Mouse (Mus musculus) spleen, adult 12 weeks (tissue): ENCODE measurements around the gene Cdh18.

ENCODE experiments used
- DNase-seq: peaks from one replicate; pipeline ENCODE4 v3.0.0; 2022; ENCODE audit warnings: low spot score

The Cdh18 gene

DNA sequence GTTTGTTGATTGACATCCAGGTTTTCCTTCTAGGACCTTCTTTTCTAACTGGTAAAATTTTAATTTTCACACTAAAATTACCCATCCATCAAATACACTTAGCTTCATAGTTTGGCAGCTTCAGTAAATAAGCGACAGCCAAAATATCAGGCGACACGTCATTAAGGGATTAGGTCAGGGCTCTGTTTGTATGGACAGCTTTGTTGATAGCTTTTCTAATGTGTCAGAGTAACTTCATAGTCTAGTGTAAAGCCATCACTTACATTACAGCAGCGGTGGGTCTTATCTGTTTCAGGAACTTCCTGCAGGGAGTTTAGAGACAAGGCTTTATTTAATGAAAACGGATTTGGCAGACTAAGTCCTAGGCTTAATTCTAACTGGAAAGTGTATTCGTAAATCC is 904.5 kb downstream of the Cdh18 start:
- no peak for DNase-seq

- DNase-seq, result no peak
These were observed 906.5 kb downstream of the Cdh18 start for GRCm38 (mm10) chr15:23455344-23455743.

GRCm38 (mm10) chr15:23457401-23457800 is 908.6 kb downstream of the Cdh18 start:
- no peak for DNase-seq

DNA sequence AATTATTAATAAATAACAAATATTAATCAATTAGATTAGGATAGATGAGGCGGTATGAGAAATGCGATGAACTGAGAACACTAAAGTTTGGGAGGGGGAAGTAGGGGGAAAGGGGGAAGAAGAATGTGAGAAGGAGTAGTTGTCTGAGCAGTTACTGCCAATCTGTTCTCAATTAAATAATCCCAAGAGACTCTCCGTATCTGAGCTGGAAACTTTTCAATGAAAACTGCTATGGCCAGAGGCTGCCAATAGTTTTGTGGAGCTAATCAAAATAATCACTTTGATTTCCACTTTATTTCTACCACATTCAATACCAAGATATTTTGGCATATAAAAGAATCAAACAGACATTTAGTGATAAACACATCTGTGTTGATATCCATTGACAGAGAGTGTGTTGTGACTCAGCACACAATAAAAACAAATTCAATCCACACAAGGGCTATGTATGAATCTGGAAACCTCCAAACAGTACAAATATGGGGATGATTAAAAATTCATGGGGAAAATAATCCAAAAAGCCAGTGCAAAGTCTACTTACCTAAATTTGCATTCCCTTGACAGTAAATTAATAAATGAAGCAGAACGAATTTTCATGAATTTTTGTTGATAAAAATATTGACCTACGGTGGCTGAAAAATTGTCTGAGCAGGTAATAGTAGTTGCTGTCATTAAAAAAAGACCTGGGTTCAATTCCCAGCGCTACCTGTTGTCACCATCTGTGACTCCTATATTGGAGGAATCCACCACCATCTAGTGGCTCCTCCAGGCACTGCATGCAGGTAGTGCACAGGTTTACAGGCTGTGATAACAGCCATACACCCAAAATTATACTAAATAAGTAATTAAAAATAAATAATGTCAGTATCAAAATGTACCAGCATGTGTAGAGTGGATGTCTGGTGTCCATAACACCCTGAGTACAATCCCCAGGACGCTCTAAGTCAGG is 922.0 kb downstream of the Cdh18 start:
- no peak for DNase-seq

DNA sequence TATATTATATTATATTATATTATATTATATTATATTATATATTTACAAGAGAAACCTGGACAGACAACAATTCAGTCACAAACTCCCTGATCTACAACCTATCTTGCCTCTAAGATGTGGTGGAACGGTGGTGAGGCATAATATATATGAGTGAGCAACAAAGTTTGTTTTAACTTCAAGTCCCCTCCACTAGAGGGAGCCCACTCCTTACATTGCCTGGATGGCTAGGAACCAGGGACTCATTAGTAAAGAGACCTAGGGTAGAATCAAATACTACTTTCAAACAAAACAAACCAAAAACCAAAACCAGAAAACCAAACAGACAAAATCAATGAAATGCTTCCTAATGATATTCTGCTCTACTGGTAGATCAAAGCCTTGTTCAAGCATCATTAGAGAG is 937.5 kb downstream of the Cdh18 start:
- DNase-seq, result no peak

GRCm38 (mm10) chr15:23506480-23506879 is 957.7 kb downstream of the Cdh18 start:
- DNase-seq, result no peak

DNA sequence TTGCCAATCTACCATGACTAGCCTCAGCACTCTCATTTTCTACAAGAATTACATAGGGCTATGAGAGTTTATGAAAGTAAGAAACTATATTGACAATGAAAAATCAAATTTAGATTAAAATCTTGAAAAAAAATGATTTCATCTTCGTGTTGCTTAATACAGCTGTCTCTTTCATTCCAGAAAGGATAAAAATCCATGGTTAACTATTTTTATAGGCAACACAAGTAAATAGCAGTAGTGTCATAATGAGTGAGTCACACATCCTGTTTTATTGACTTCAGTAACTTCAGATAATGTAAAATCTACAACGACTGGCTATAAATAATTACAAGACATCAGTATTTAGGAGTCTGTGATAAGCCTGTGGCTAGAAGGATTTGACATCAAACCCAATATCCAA is 960.9 kb downstream of the Cdh18 start:
- no peak for DNase-seq

DNA sequence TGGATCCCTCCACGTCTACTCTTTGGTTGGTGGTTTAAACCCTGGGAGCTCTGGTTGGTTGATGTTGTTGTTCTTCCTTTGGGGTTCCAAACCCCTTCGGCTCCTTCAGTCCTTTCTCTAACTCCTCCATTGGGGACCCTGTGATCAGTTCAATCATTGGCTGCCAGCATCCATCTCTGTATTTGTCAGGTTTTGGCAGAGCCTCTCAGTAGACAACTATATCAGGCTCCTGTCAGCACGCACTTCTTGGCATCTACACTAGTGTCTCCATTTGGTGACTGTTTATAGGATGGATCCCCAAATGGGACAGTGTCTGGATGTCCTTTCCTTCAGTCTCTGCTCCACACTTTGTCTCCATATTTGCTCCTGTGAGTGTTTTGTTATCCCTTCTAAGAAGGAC is 967.0 kb downstream of the Cdh18 start:
- DNase-seq, result no peak

DNA sequence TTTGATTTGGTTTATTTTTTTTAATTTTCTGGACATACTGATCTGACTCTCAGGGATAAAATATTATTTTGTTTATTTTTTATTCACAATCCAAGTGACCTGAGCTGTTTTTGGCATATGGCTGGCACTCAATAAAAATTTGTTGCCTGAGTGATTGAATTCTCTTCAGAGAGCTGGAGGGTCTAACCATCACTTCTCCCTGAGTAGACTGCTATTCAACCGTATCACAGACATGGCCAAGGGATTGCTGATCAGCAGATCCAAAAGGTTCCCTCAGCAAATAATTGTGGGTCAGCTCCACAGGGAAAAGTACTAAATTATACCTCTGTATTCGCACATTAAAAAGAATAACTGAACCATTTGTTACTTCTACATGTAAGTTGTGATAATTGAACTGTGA is 969.3 kb downstream of the Cdh18 start:
- no peak for DNase-seq
